Comparison of ENCODE assay signal across 8 mouse cellular contexts in the genomic region with DNA sequence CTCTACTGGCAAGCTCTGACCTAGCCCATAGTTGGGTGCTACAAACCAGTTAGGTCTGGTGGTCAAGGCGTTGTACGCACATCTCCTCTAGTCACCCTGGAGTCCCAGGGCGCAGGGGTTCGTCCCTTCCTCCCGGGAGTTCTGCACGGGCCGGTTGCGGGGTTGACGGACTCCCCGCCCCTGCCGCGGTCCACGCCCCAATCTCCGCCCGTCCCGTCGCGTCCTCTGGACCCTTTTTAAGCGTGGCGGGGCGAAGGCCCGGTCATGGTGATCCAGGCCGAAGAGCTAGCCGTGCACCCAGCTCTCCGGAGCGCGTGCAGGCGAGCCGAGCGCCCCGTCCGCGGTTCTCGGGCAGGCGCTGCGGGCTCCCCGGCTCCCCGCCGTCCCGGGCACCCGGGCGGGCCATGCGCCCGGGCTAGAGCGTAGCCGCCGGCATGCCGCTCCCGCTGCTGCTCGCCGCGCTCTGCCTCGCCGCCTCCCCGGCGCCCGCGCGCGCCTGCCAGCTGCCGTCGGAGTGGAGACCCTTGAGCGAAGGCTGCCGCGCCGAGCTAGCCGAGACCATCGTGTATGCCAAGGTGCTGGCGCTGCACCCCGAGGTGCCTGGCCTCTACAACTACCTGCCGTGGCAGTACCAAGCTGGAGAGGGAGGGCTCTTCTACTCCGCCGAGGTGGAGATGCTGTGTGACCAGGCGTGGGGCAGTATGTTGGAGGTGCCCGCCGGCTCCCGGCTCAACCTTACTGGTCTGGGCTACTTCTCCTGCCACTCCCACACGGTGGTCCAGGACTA. TPM values are rescaled to one million over a fixed set of nuclear protein-coding genes. Genes with fewer than 3 reads are reported as not detected.
DNase-seq lines count a peak whose midpoint lies in the region; ATAC-seq and TF ChIP-seq lines count a peak whose summit lies in the region.

A gene (plus strand): TSS at position 277 of the 787 bp plus-strand sequence.

- peaks cover 2% of the 10 kb centered on the region for H3K4me1 ChIP-seq in ES-Bruce4 (ENCODE audit: control insufficient read depth, insufficient read depth, low read length)
- H3K4me1 ChIP-seq in forebrain, embryonic 14.5 days (ENCODE audit: control insufficient read depth, insufficient read depth, low read length) = no peaks in the 10 kb centered on the region
- H3K4me1 ChIP-seq in hindbrain, embryonic 12.5 days = peaks cover 8% of the 10 kb centered on the region; the same call in 1 of the 2 replicates
- H3K4me1 ChIP-seq in midbrain, embryonic 13.5 days (replicated peaks) = peaks cover 10% of the 10 kb centered on the region

- peak within 1 kb of the TSS; percentile 90 for H3K4me3 ChIP-seq in ES-Bruce4 (ENCODE audit: low read depth, low read length)
- H3K4me3 ChIP-seq in forebrain, embryonic 14.5 days (ENCODE audit: low read depth, low read length) = peak within 1 kb of the TSS; percentile 43
- peak within 1 kb of the TSS; percentile 42 for H3K4me3 ChIP-seq in hindbrain, embryonic 12.5 days
- peak within 1 kb of the TSS; percentile 47 for H3K4me3 ChIP-seq in midbrain, embryonic 13.5 days (replicated peaks)

- H3K9me3 ChIP-seq in ES-Bruce4 (replicated peaks; ENCODE audit: control insufficient read depth, insufficient read depth, low read length, poor library complexity, severe bottlenecking) = no peaks in the 10 kb centered on the region
- no peaks in the 10 kb centered on the region for H3K9me3 ChIP-seq in forebrain, embryonic 14.5 days (replicated peaks; ENCODE audit: control insufficient read depth, low read length)
- no peaks in the 10 kb centered on the region for H3K9me3 ChIP-seq in hindbrain, embryonic 12.5 days (replicated peaks)
- no peaks in the 10 kb centered on the region for H3K9me3 ChIP-seq in midbrain, embryonic 13.5 days

- WGBS in forebrain, embryonic 14.5 days = under 1% methylated on average over 78 of the region's 78 CpGs
- under 1% methylated on average over 65 of the region's 78 CpGs for WGBS in hindbrain, embryonic 12.5 days
- under 1% methylated on average over 77 of the region's 78 CpGs for WGBS in midbrain, embryonic 13.5 days

- peak within 1 kb of the TSS; percentile 85 for H3K9ac ChIP-seq in ES-Bruce4 (ENCODE audit: low read depth, poor library complexity, severe bottlenecking)
- peak within 1 kb of the TSS; percentile 59 for H3K9ac ChIP-seq in forebrain, embryonic 14.5 days (ENCODE audit: low read length)
- H3K9ac ChIP-seq in hindbrain, embryonic 12.5 days = peak within 1 kb of the TSS; percentile 51
- peak within 1 kb of the TSS; percentile 52 for H3K9ac ChIP-seq in midbrain, embryonic 13.5 days (replicated peaks)

- TF ChIP-seq POLR2A in ES-Bruce4 (IDR thresholded peaks at IDR 0.05; ENCODE audit: insufficient read depth, low read length) = no peak

- peak; percentile 75 for DNase-seq in R1 (ENCODE audit: low read depth, low spot score)
- peak; percentile 64 for DNase-seq in forebrain, embryonic 14.5 days (ENCODE audit: low spot score)
- DNase-seq in left cerebral cortex, postnatal 25 days (ENCODE audit: low spot score in 2 of 2) = peak in 1 of 2 experiments; percentile 35
- peak; percentile 44 for DNase-seq in urinary bladder, postnatal 25 days (ENCODE audit: low spot score)

- intact Hi-C loops in left cerebral cortex, postnatal 25 days (cut with DNase I) = no loop called here

- no peaks in the 10 kb centered on the region for H3K36me3 ChIP-seq in ES-Bruce4 (ENCODE audit: control insufficient read depth, insufficient read depth, low read length, poor library complexity, severe bottlenecking)
- no peaks in the 10 kb centered on the region for H3K36me3 ChIP-seq in forebrain, embryonic 14.5 days (ENCODE audit: control insufficient read depth, insufficient read depth, low read length)
- H3K36me3 ChIP-seq in hindbrain, embryonic 12.5 days = no peaks in the 10 kb centered on the region
- no peaks in the 10 kb centered on the region for H3K36me3 ChIP-seq in midbrain, embryonic 13.5 days

- peaks cover 7% of the 10 kb centered on the region; the same call in 1 of the 2 replicates for H3K27me3 ChIP-seq in ES-Bruce4 (ENCODE audit: control insufficient read depth, insufficient read depth, low read length, poor library complexity, severe bottlenecking)
- peaks cover 26% of the 10 kb centered on the region for H3K27me3 ChIP-seq in forebrain, embryonic 14.5 days (replicated peaks; ENCODE audit: control insufficient read depth, insufficient read depth, low read length)
- peaks cover 45% of the 10 kb centered on the region for H3K27me3 ChIP-seq in hindbrain, embryonic 12.5 days
- peaks cover 49% of the 10 kb centered on the region for H3K27me3 ChIP-seq in midbrain, embryonic 13.5 days

- ATAC-seq in forebrain, embryonic 14.5 days = peak; percentile 82
- ATAC-seq in hindbrain, embryonic 12.5 days (ENCODE audit: low FRiP score) = peak; percentile 79
- ATAC-seq in midbrain, embryonic 13.5 days = peak; percentile 82
- ATAC-seq in activated CD4-positive, CD25-positive, alpha-beta regulatory T cell, adult 4 months = no peak

- 0 out of 2 replicates have a peak, but pooled peaks have one; percentile 27 for TF ChIP-seq EP300 in ES-Bruce4 (IDR thresholded peaks at IDR 0.05; ENCODE audit: insufficient read depth, low read depth, low read length)

- H3K4me2 ChIP-seq in forebrain, embryonic 14.5 days (ENCODE audit: low read length) = peak within 1 kb of the TSS; percentile 69
- peak within 1 kb of the TSS; percentile 59 for H3K4me2 ChIP-seq in hindbrain, embryonic 12.5 days (replicated peaks)
- peak within 1 kb of the TSS; percentile 68 for H3K4me2 ChIP-seq in midbrain, embryonic 13.5 days (replicated peaks)

- TF ChIP-seq CTCF in ES-Bruce4 (IDR thresholded peaks at IDR 0.05; ENCODE audit: low read depth, low read length) = no peak

- no peak within 1 kb of the TSS for H3K27ac ChIP-seq in ES-Bruce4 (ENCODE audit: insufficient read depth, low read length)
- H3K27ac ChIP-seq in forebrain, embryonic 14.5 days (ENCODE audit: low read depth, low read length) = no peak within 1 kb of the TSS
- H3K27ac ChIP-seq in hindbrain, embryonic 12.5 days = no peak within 1 kb of the TSS
- no peak within 1 kb of the TSS for H3K27ac ChIP-seq in midbrain, embryonic 13.5 days

RNA-seq across cellular contexts. Expression of the gene that starts here (rescaled TPM):
- polyA plus RNA-seq in ES-Bruce4 (2011; ENCODE audit: insufficient read depth, insufficient read length, low read depth, missing spikeins) = 0.24 and 0.82 TPM in 2 replicates
- 2.2 and 3.8 TPM in 2 replicates for polyA plus RNA-seq in forebrain, embryonic 14.5 days (2014; fragmentation: Nextera tagmentation; extraction: Ambion mirVana)
- 14.4 and 19.1 TPM in 2 replicates for polyA plus RNA-seq in hindbrain, embryonic 12.5 days (2016; fragmentation: Nextera tagmentation; extraction: Ambion mirVana)
- total RNA-seq in left cerebral cortex, postnatal 25 days (2021) = 10 to 100 TPM; 18.6 to 20.2 TPM
- polyA plus RNA-seq in midbrain, embryonic 13.5 days (2015; fragmentation: Nextera tagmentation; extraction: Ambion mirVana) = 3.1 and 8.6 TPM in 2 replicates
- polyA plus RNA-seq in activated CD4-positive, CD25-positive, alpha-beta regulatory T cell, adult 4 months (2017; shearing (Covaris generic)) = not detected
